Mouse (Mus musculus): ENCODE data around the gene Wars.

DNA sequence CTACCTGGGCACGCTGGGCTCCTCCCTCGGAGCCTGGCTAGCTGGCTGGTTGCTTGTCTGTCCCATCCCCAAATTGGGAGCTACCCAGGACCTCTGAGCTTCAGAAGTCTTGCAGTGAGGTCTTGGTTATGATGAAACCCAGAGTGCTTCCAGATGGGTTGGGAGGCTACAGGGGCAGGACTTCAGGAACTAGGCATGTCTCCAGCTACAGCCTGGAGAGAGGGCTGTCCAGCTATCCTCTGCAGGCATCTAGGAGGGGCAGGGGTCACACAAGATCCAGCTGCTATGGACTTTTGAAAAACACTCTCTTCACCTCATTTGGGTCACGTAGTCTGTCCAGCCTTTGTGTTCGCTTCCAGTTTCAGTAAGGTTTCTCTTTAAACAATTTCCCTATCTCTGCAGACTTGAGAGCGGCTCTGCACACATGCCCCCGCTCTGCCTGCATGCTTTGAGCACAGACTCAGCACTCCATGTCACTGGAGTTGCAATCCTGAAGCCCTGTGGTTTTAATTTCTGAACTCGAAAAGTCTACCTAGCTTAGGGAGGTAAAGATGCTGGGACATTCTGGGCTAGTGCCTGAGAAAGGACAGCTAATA is 36.3 kb downstream of the Wars start:
- no peak for TF ChIP-seq CTCF (conservative IDR thresholded peaks at IDR 0.05; ENCODE audit: low read length)
- TF ChIP-seq NANOG (IDR thresholded peaks at IDR 0.05; ENCODE audit: borderline replicate concordance, low read length), result no peak
- no peak for TF ChIP-seq POU5F1 (IDR thresholded peaks at IDR 0.05; ENCODE audit: borderline replicate concordance, low read length)

Data from E14TG2a.4 (cell line).